Mouse (Mus musculus) lung, adult 18-20 months (tissue): ENCODE results near the gene Gm10251.
"Not testable (repeated sequence)": the region's sequence is repeated elsewhere in the genome, so short reads cannot be mapped to it uniquely, and the experiment has no call there.

ENCODE experiments used
- DNase-seq, 2 experiments: peaks; one replicate each; pipeline ENCODE4 v3.0.0; 2022; ENCODE audit warnings: mixed read lengths in 2 of 2

Gene Gm10251

DNA sequence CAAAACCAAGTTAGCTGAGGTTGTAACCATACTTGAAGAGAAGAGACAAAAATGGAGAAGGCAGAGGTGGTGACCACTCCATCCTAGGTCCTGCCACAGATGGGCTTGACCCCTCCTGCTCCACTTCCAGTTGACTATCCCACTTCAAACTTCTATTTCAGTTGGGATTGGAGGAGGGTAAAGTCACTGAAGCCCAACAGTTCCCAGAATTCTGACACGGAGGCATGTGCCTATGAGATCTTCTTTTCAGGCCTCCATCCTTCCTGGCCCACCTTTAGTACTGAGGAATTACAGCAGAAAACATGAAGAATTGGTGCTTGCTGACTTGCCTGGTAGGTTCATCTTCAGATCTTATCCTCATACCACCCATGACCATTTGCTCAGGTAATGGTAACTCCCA, at the start of gene Gm10251:
TSS of gene Gm10251 (minus strand) at position 101 of the 400 bp plus-strand sequence.
- DNase-seq: not testable (repeated sequence)

DNA sequence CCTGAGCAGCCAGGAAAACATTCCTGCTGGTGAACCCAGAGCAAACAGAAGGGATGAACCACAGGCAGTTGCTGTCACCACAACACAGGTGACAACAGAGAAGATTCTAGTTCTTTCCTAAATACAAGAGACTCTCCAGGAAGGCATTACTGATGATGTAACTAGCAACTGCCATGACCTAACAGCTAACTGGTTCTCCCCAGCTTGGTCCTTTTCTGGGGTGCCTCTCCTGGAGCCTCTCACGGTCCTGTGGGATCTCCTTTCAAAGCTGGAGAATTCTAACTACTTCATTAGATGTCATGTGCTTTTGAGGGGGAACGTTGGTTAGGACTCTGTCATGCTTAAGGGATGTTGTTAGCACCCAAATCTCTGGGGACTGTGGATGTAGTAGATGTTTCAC, 36.2 kb upstream of the Gm10251 start, which contains the start of gene Gm8050:
TSS of gene Gm8050 (minus strand) at position 101 of the 400 bp plus-strand sequence.
- not testable (repeated sequence) for DNase-seq

DNA sequence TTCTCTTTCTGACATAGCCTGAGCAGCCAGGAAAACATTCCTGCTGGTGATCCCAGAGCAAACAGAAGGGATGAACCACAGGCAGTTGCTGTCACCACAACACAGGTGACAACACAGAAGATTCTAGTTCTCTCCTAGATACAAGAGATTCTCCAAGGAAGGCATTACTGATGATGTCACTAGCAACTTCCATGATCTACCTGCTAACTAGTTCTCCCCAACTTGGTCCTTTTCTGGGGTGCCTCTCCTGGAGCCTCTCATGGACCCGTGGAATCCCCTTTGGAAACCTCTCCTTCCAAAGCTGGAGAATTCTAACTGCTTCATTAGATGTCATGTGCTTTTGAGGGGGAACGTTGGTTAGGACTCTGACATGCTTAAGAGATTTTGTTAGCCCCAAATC, 61.7 kb downstream of the Gm10251 start, which contains the start of gene Gm3460:
TSS of gene Gm3460 (minus strand) at position 101 of the 400 bp plus-strand sequence.
- DNase-seq: not testable (repeated sequence)

- DNase-seq: peak in 1 of 2 experiments; percentile 2
Observed at GRCm38 (mm10) chr14:6606436-6606835, 77.5 kb downstream of the Gm10251 start.

GRCm38 (mm10) chr14:6605004-6605403, 79.0 kb downstream of the Gm10251 start:
- DNase-seq: peak; percentile 5 to 7

GRCm38 (mm10) chr14:6604551-6604950, 79.4 kb downstream of the Gm10251 start:
- DNase-seq: peak; percentile 51 to 63

DNA sequence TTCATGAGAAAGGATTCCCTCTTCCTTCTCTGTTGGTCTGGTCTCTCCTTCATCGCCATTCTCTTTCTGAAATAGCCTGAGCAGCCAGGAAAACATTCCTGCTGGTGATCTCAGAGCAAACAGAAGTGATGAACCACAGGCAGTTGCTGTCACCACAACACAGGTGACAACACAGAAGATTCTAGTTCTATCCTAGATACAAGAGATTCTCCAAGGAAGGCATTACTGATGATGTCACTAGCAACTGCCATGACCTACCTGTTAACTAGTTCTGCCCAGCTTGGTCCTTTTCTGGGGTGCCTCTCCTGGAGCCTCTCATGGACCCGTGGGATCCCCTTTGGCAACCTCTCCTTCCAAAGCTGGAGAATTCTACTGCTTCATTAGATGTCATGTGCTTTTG, 93.5 kb downstream of the Gm10251 start, which contains the start of gene Gm3629:
TSS of gene Gm3629 (minus strand) at position 101 of the 400 bp plus-strand sequence.
- DNase-seq: not testable (repeated sequence)
